Mouse (Mus musculus) bone marrow, adult 2 months (tissue): Measurements from ENCODE around the gene Syde1. TPM values are rescaled to one million over a fixed set of nuclear protein-coding genes. Genes with fewer than 3 reads are reported as not detected.

Experiments used
- H3K27ac ChIP-seq: fragments of 200-500 bp; 2 replicates; pipeline ENCODE4 v1.5.1; 2012; ENCODE audit warnings: low read depth, mild to moderate bottlenecking, control low read depth, inconsistent platforms, low read length; ENCODE audit not compliant: control insufficient read depth, poor library complexity, insufficient read depth
- H3K4me1 ChIP-seq: fragments of 200-500 bp; 2 replicates; pipeline ENCODE4 v1.6.1; 2011; ENCODE audit warnings: low read length; ENCODE audit not compliant: control insufficient read depth, insufficient read depth
- H3K4me3 ChIP-seq: fragments of 200-500 bp; replicated peaks from 2 replicates; pipeline ENCODE3; 2011; ENCODE audit warnings: mild to moderate bottlenecking, low read depth, low read length, control low read depth; ENCODE audit not compliant: control insufficient read depth
- CTCF ChIP-seq: fragments of 200-500 bp; IDR thresholded peaks from 2 replicates; pipeline ENCODE4 v1.5.1; 2011; ENCODE audit warnings: low read length, control low read depth; ENCODE audit not compliant: control insufficient read depth, insufficient read depth
- POLR2A ChIP-seq: fragments of 200-500 bp; IDR thresholded peaks from 2 replicates; pipeline ENCODE4 v1.6.1; 2011; ENCODE audit warnings: low read depth, mild to moderate bottlenecking, control low read depth, low read length, borderline replicate concordance; ENCODE audit not compliant: control insufficient read depth
- WGBS: fragments of 180-500 bp; shearing (Covaris S2); methylation state at CpG from one replicate; pipeline ENCODE4 v1.1.7; 2018; 5-methylcytosine and 5-hydroxymethylcytosine counted together
- polyA plus RNA-seq: library from polyadenylated mRNA; stranded (reverse); fragments of >200 nt; gene quantifications from 2 replicates; pipeline ENCODE4 v1.2.4, GENCODE M21; 2011; ENCODE audit warnings: low replicate concordance; ENCODE audit not compliant: missing spikeins, insufficient read depth, insufficient read length

Syde1 gene
- polyA plus RNA-seq, 1 experiment: 5.5 TPM

DNA sequence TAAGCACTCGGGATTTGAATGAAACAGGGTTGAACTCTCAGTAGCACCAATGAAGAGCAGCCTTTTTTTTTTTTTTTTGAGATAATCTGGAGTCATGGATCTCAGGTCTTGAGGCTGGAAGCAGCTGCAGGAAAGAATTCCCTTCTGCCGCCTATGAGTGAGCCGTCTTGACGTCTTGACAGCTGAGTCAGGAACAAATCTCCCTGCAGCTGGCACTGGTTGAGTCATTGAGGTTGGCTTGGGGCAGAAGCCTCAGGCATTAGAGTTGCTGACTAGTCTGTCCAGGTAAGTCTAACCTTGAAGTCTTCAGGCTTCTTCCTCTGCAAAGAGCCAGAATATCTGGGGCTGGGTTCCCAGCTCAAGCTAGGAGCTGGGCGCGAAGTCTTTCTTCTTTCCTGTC, 2.4 kb upstream of the Syde1 start:
- Histone ChIP-seq H3K4me3 (no peak overlapping the region), H3K4me1 (no peaks in the 10 kb centered on the region), H3K27ac (no peak overlapping the region)
- 78% methylated on average over 6 of the region's 6 CpGs for WGBS
- no peak for TF ChIP-seq POLR2A
- no peak for TF ChIP-seq CTCF

DNA sequence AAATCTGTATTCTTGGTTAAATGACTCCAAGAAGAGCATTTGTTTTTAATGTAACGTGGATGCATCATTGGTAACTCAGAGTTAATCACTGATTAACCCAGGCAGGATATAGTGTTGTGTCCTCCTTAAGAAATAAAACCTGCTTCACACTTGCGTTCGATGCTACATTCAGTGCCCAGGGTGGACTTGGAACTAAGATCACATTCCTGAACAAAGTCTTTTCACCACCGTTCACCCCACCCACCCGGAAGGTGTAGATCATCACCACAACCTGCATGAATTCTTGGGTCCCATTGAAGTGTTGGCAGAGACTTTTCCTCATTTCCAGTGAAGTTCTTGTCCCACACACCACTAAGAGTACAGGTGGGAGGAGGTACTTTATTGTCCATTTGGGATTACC, 2.0 kb upstream of the Syde1 start:
- Histone ChIP-seq H3K27ac (no peak overlapping the region), H3K4me3 (no peak overlapping the region), H3K4me1 (no peaks in the 10 kb centered on the region)
- WGBS: 84% methylated on average over 5 of the region's 5 CpGs
- TF ChIP-seq POLR2A (no peak), CTCF (no peak)

DNA sequence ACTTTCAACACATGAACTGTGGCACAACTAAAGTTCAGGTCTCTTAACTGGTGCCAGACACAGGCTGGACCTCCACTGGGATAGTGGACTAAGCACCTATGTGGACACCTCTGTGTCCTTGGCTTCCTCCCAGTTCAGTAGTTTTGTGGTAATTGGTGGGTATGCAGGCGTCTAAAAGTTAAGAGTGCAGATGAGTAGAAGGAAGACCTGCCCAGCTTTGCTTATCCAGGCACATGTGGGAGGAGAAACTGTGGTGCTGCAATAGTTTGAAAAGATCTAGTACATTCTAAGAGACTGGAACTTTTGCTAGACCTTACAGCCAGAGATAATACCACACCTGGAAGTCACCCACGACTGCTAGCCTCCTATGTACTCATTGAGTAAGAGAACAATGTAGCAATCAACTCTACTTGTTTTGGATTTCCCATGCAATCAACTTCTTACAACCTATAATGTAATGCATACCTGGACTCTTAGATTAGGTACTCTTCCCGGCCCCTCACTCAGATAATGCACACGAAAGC, 1.2 kb upstream of the Syde1 start:
- H3K27ac ChIP-seq: no peak overlapping the region
- 57% methylated on average over 4 of the region's 4 CpGs for WGBS
- no peak for TF ChIP-seq CTCF
- H3K4me1 ChIP-seq: no peaks in the 10 kb centered on the region
- H3K4me3 ChIP-seq: no peak overlapping the region

DNA sequence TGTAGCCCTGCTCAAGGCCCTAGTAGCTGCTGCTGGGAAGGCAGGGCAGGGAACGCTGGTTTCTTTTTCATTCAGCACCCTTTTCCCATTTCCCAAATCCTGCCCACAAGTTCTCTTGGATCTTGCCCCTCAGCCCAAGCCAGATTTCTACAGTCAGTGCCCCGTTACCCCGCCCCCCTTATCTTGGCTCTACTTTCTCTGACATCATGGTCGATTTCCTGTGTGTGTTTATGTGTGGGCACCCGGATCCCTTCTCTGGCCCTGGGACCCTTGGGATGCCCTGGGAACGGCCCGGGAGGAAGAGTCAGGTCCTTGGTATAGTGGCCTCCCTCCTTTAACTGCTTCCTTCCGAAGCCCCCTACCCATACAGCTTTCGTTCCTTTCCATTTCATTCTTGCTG, 1.0 kb downstream of the Syde1 start:
- 15% methylated on average over 9 of the region's 9 CpGs for WGBS
- Histone ChIP-seq H3K4me3 (no peak overlapping the region), H3K27ac (peak overlapping the region; percentile 71; the same call in 1 of the 2 replicates), H3K4me1 (no peaks in the 10 kb centered on the region)
- TF ChIP-seq POLR2A (no peak), CTCF (no peak)

DNA sequence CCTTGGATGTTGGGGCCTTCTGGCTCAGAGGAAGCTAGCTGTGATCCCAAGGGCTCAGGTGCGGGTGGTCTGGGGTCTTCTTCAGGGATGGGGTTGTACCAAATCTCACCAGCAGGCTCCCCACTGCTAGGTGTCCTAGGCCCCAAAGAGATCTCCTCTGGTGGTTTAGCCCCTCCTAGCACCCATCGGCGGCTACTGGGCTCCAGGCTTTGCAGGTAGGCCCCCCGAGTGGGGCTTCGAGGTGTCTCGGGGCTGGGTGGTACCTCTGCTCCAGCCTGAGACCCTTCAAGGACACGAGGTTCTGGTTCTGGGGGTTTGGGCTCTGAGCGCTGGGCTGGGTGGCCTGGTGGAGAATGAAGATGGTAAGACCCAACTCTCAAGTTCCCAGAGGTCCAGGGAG, 1.9 kb downstream of the Syde1 start:
- H3K4me3 ChIP-seq: no peak overlapping the region
- WGBS: 81% methylated on average over 8 of the region's 8 CpGs
- no peaks in the 10 kb centered on the region for H3K4me1 ChIP-seq
- TF ChIP-seq CTCF: no peak
- H3K27ac ChIP-seq: no peak overlapping the region; the same call in 1 of the 2 replicates

DNA sequence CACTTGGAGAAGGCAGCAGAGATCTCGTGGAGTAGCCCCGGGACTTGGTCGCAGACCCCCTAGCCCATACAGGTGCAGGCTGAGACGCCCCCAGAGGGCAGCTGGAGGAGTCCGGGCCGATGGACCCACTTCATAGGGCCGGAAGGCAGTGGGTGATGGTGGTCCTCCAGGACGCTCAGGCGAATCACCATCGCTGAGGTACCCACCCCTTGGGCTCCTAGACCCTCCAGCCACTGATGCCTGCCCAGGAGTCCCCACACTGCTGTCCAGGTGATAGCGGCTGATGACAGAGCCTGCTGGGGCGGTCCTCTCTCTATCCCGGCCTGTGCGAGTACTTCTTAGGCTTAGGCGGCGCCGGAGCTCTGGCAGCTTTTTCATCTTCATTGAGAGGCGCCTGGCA, 2.5 kb downstream of the Syde1 start:
- TF ChIP-seq POLR2A (no peak), CTCF (no peak)
- 92% methylated on average over 18 of the region's 18 CpGs for WGBS
- H3K4me3 ChIP-seq: no peak overlapping the region
- no peak overlapping the region; the same call in 1 of the 2 replicates for H3K27ac ChIP-seq
- H3K4me1 ChIP-seq: no peaks in the 10 kb centered on the region

DNA sequence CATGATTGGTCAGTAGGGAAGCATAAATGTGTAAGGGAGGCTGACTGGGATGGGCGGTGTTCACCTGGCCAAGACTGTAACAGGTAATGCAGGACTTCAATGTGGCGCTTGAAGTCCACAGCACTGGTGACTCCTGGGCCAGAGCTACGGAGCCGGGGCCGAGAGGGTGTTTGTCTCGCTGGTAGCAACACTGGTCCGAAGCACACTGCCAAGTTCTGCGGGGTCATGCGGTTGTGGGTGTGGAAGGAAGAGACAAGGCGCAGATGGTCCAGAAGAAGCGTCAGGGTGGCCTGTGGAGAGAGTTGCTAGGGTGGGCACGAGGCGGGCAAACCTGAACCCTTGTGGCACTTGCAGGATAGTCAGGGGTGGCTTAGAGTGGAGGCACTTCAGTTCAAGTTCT, 5.7 kb downstream of the Syde1 start:
- TF ChIP-seq CTCF (no peak), POLR2A (no peak)
- 83% methylated on average over 13 of the region's 13 CpGs for WGBS
- H3K4me1 ChIP-seq: no peaks in the 10 kb centered on the region
- H3K27ac ChIP-seq: no peak overlapping the region
- H3K4me3 ChIP-seq: no peak overlapping the region

DNA sequence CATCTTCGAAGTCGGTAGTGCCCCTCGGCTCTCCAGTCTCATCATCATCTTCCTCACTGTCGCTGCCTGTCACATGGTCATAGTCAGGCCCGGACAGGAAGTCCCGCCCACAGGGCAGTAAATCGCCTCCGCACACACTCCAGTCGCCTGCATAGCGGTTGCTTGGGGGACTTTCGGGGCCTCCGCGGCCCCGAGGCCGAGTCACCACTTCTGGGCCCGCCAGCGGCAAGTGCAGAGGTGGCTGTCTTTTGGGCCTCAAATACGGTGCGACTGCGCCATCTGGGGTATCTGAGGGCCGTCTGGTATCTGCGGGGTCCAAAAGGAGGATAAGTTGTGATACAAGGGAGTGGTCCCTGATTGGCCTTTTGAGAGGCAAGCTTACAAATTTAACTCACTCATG, 6.2 kb downstream of the Syde1 start:
- Histone ChIP-seq H3K4me1 (no peaks in the 10 kb centered on the region), H3K27ac (no peak overlapping the region), H3K4me3 (no peak overlapping the region)
- TF ChIP-seq POLR2A: no peak
- no peak for TF ChIP-seq CTCF
- 90% methylated on average over 22 of the region's 22 CpGs for WGBS

DNA sequence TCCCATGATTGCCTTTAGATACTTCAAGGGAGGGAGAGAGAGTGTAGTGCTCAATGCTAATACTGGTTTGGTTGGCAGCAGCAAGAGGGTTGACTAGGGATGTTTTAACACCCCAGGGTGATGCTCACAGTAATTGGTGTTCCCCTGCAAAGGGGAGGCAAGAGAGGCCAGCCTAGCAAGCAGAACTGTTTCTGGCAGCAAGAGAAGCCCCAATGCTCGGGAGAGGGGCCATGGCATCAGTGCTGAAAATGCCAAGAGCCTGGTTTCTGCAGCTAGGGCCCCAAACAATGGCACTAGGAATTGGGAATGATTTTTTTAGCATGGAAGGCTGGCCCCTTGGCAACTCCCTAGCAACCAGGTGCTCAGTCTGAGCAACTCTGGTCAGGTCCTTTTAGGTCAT, 6.8 kb downstream of the Syde1 start:
- Histone ChIP-seq H3K27ac (no peak overlapping the region), H3K4me1 (no peaks in the 10 kb centered on the region), H3K4me3 (no peak overlapping the region)
- no peak for TF ChIP-seq CTCF
- TF ChIP-seq POLR2A: no peak
- WGBS: 69% methylated on average over 1 of the region's 1 CpGs
